Mouse (Mus musculus): ENCODE measurements around the gene Shroom3. TPM values are rescaled to one million over a fixed set of nuclear protein-coding genes. Genes with fewer than 3 reads are reported as not detected.
A peak's percentile ranks its signal among the peaks of the same experiment; 100 is the strongest.

The Shroom3 gene
- polyA plus RNA-seq, 1 experiment from 2014 or later = 1.5 TPM

GRCm38 (mm10) chr5:92838351-92838784, 155.1 kb downstream of the Shroom3 start:
- H3K4me1 ChIP-seq (ENCODE audit: control insufficient read depth, insufficient read depth, low read length) = peaks cover under 1% of the 10 kb centered on the region; the same call in 1 of the 2 replicates
- ATAC-seq (ENCODE audit: low FRiP score, low TSS enrichment) (no peak), DNase-seq (no peak)
- H3K36me3 ChIP-seq (ENCODE audit: control insufficient read depth, insufficient read depth, low read length) = no peaks in the 10 kb centered on the region
- peaks cover 3% of the 10 kb centered on the region; the same call in 1 of the 2 replicates for H3K9me3 ChIP-seq (ENCODE audit: control insufficient read depth, low read length)
- H3K9ac ChIP-seq (replicated peaks; ENCODE audit: low read length) = no peak overlapping the region
- H3K27ac ChIP-seq (replicated peaks; ENCODE audit: low read depth, low read length) = no peak overlapping the region
- H3K4me3 ChIP-seq (replicated peaks; ENCODE audit: low read depth, low read length) = no peak overlapping the region
- H3K4me2 ChIP-seq (ENCODE audit: low read length) = no peak overlapping the region
- 92% methylated on average over 9 of the region's 9 CpGs for WGBS
- no peaks in the 10 kb centered on the region for H3K27me3 ChIP-seq (ENCODE audit: control insufficient read depth, insufficient read depth, low read length)

- no peak overlapping the region for H3K27ac ChIP-seq (replicated peaks; ENCODE audit: low read depth, low read length)
- no peaks in the 10 kb centered on the region for H3K36me3 ChIP-seq (ENCODE audit: control insufficient read depth, insufficient read depth, low read length)
- H3K4me2 ChIP-seq (ENCODE audit: low read length) = no peak overlapping the region
- peaks cover 3% of the 10 kb centered on the region; the same call in 1 of the 2 replicates for H3K9me3 ChIP-seq (ENCODE audit: control insufficient read depth, low read length)
- DNase-seq (no peak), ATAC-seq (ENCODE audit: low FRiP score, low TSS enrichment) (no peak)
- WGBS = 65% methylated on average over 4 of the region's 4 CpGs
- H3K27me3 ChIP-seq (ENCODE audit: control insufficient read depth, insufficient read depth, low read length) = no peaks in the 10 kb centered on the region
- no peak overlapping the region for H3K4me3 ChIP-seq (replicated peaks; ENCODE audit: low read depth, low read length)
- peaks cover 10% of the 10 kb centered on the region for H3K4me1 ChIP-seq (ENCODE audit: control insufficient read depth, insufficient read depth, low read length)
- H3K9ac ChIP-seq (replicated peaks; ENCODE audit: low read length) = no peak overlapping the region
These were observed 156.1 kb downstream of the Shroom3 start for GRCm38 (mm10) chr5:92839314-92839713.

- 67% methylated on average over 5 of the region's 5 CpGs for WGBS
- Histone ChIP-seq H3K9ac (replicated peaks; ENCODE audit: low read length) (no peak overlapping the region), H3K4me1 (ENCODE audit: control insufficient read depth, insufficient read depth, low read length) (peaks cover 10% of the 10 kb centered on the region), H3K4me2 (ENCODE audit: low read length) (no peak overlapping the region), H3K36me3 (ENCODE audit: control insufficient read depth, insufficient read depth, low read length) (no peaks in the 10 kb centered on the region), H3K27ac (replicated peaks; ENCODE audit: low read depth, low read length) (no peak overlapping the region), H3K9me3 (ENCODE audit: control insufficient read depth, low read length) (peaks cover 2% of the 10 kb centered on the region; the same call in 1 of the 2 replicates), H3K27me3 (ENCODE audit: control insufficient read depth, insufficient read depth, low read length) (no peaks in the 10 kb centered on the region), H3K4me3 (replicated peaks; ENCODE audit: low read depth, low read length) (no peak overlapping the region)
- ATAC-seq (ENCODE audit: low FRiP score, low TSS enrichment) = no peak
- peak; percentile 29 for DNase-seq
These were observed 158.2 kb downstream of the Shroom3 start for GRCm38 (mm10) chr5:92841474-92841873.

GRCm38 (mm10) chr5:92842417-92842816, 159.2 kb downstream of the Shroom3 start:
- Histone ChIP-seq H3K27me3 (ENCODE audit: control insufficient read depth, insufficient read depth, low read length) (no peaks in the 10 kb centered on the region), H3K9ac (replicated peaks; ENCODE audit: low read length) (no peak overlapping the region), H3K9me3 (ENCODE audit: control insufficient read depth, low read length) (no peaks in the 10 kb centered on the region), H3K4me2 (ENCODE audit: low read length) (no peak overlapping the region), H3K36me3 (ENCODE audit: control insufficient read depth, insufficient read depth, low read length) (no peaks in the 10 kb centered on the region), H3K4me3 (replicated peaks; ENCODE audit: low read depth, low read length) (no peak overlapping the region), H3K27ac (replicated peaks; ENCODE audit: low read depth, low read length) (no peak overlapping the region), H3K4me1 (ENCODE audit: control insufficient read depth, insufficient read depth, low read length) (peaks cover 10% of the 10 kb centered on the region)
- 82% methylated on average over 8 of the region's 8 CpGs for WGBS
- DNase-seq (no peak), ATAC-seq (ENCODE audit: low FRiP score, low TSS enrichment) (no peak)

GRCm38 (mm10) chr5:92842881-92843280, 159.6 kb downstream of the Shroom3 start:
- H3K4me2 ChIP-seq (ENCODE audit: low read length) = no peak overlapping the region
- WGBS = 81% methylated on average over 3 of the region's 3 CpGs
- H3K27me3 ChIP-seq (ENCODE audit: control insufficient read depth, insufficient read depth, low read length) = no peaks in the 10 kb centered on the region
- no peak overlapping the region for H3K9ac ChIP-seq (replicated peaks; ENCODE audit: low read length)
- no peak for DNase-seq
- H3K4me3 ChIP-seq (replicated peaks; ENCODE audit: low read depth, low read length) = no peak overlapping the region
- no peak overlapping the region for H3K27ac ChIP-seq (replicated peaks; ENCODE audit: low read depth, low read length)
- no peaks in the 10 kb centered on the region for H3K9me3 ChIP-seq (ENCODE audit: control insufficient read depth, low read length)
- no peaks in the 10 kb centered on the region for H3K36me3 ChIP-seq (ENCODE audit: control insufficient read depth, insufficient read depth, low read length)
- H3K4me1 ChIP-seq (ENCODE audit: control insufficient read depth, insufficient read depth, low read length) = peaks cover 10% of the 10 kb centered on the region
- no peak for ATAC-seq (ENCODE audit: low FRiP score, low TSS enrichment)

- Histone ChIP-seq H3K4me1 (ENCODE audit: control insufficient read depth, insufficient read depth, low read length) (peaks cover 10% of the 10 kb centered on the region), H3K9me3 (ENCODE audit: control insufficient read depth, low read length) (no peaks in the 10 kb centered on the region), H3K36me3 (ENCODE audit: control insufficient read depth, insufficient read depth, low read length) (no peaks in the 10 kb centered on the region), H3K27ac (replicated peaks; ENCODE audit: low read depth, low read length) (peak overlapping the region; percentile 50), H3K27me3 (ENCODE audit: control insufficient read depth, insufficient read depth, low read length) (no peaks in the 10 kb centered on the region), H3K9ac (replicated peaks; ENCODE audit: low read length) (no peak overlapping the region), H3K4me3 (replicated peaks; ENCODE audit: low read depth, low read length) (no peak overlapping the region), H3K4me2 (ENCODE audit: low read length) (no peak overlapping the region)
- ATAC-seq (ENCODE audit: low FRiP score, low TSS enrichment) (peak; percentile 78), DNase-seq (peak; percentile 73)
- 32% methylated on average over 20 of the region's 20 CpGs for WGBS
These were observed 160.9 kb downstream of the Shroom3 start for GRCm38 (mm10) chr5:92843850-92844785.

- Histone ChIP-seq H3K4me3 (replicated peaks; ENCODE audit: low read depth, low read length) (no peak overlapping the region), H3K4me1 (ENCODE audit: control insufficient read depth, insufficient read depth, low read length) (no peaks in the 10 kb centered on the region), H3K36me3 (ENCODE audit: control insufficient read depth, insufficient read depth, low read length) (no peaks in the 10 kb centered on the region), H3K9me3 (ENCODE audit: control insufficient read depth, low read length) (no peaks in the 10 kb centered on the region), H3K9ac (replicated peaks; ENCODE audit: low read length) (no peak overlapping the region), H3K27me3 (ENCODE audit: control insufficient read depth, insufficient read depth, low read length) (no peaks in the 10 kb centered on the region), H3K27ac (replicated peaks; ENCODE audit: low read depth, low read length) (no peak overlapping the region), H3K4me2 (ENCODE audit: low read length) (no peak overlapping the region)
- ATAC-seq (ENCODE audit: low FRiP score, low TSS enrichment) (no peak), DNase-seq (no peak)
- WGBS = 94% methylated on average over 6 of the region's 6 CpGs
These were observed 166.5 kb downstream of the Shroom3 start for GRCm38 (mm10) chr5:92849743-92850142.

- H3K36me3 ChIP-seq (ENCODE audit: control insufficient read depth, insufficient read depth, low read length) = no peaks in the 10 kb centered on the region
- H3K4me1 ChIP-seq (ENCODE audit: control insufficient read depth, insufficient read depth, low read length) = no peaks in the 10 kb centered on the region
- DNase-seq (no peak), ATAC-seq (ENCODE audit: low FRiP score, low TSS enrichment) (no peak)
- no peak overlapping the region for H3K4me2 ChIP-seq (ENCODE audit: low read length)
- no peaks in the 10 kb centered on the region for H3K9me3 ChIP-seq (ENCODE audit: control insufficient read depth, low read length)
- no peak overlapping the region for H3K27ac ChIP-seq (replicated peaks; ENCODE audit: low read depth, low read length)
- no peak overlapping the region for H3K4me3 ChIP-seq (replicated peaks; ENCODE audit: low read depth, low read length)
- H3K9ac ChIP-seq (replicated peaks; ENCODE audit: low read length) = no peak overlapping the region
- H3K27me3 ChIP-seq (ENCODE audit: control insufficient read depth, insufficient read depth, low read length) = no peaks in the 10 kb centered on the region
- 92% methylated on average over 3 of the region's 3 CpGs for WGBS
These were observed 167.7 kb downstream of the Shroom3 start for GRCm38 (mm10) chr5:92850925-92851324.

GRCm38 (mm10) chr5:92854983-92855382, 171.7 kb downstream of the Shroom3 start:
- Histone ChIP-seq H3K36me3 (ENCODE audit: control insufficient read depth, insufficient read depth, low read length) (no peaks in the 10 kb centered on the region), H3K4me1 (ENCODE audit: control insufficient read depth, insufficient read depth, low read length) (0 out of 2 replicates have a peak, but pooled peaks cover 2% of the 10 kb centered on the region), H3K4me3 (replicated peaks; ENCODE audit: low read depth, low read length) (no peak overlapping the region), H3K27me3 (ENCODE audit: control insufficient read depth, insufficient read depth, low read length) (no peaks in the 10 kb centered on the region), H3K9ac (replicated peaks; ENCODE audit: low read length) (no peak overlapping the region), H3K4me2 (ENCODE audit: low read length) (no peak overlapping the region), H3K9me3 (ENCODE audit: control insufficient read depth, low read length) (no peaks in the 10 kb centered on the region), H3K27ac (replicated peaks; ENCODE audit: low read depth, low read length) (no peak overlapping the region)
- DNase-seq (no peak), ATAC-seq (ENCODE audit: low FRiP score, low TSS enrichment) (no peak)
- 82% methylated on average over 4 of the region's 4 CpGs for WGBS

Data from midbrain, embryonic 14.5 days (tissue).